Mouse (Mus musculus): ENCODE results near the gene Nectin4.

Nectin4 gene

GRCm38 (mm10) chr1:171412001-171412441, 42.1 kb downstream of the Nectin4 start:
- peak; percentile 28 to 55 for DNase-seq (ENCODE audit: low spot score in 2 of 2)

- DNase-seq (ENCODE audit: low spot score in 2 of 2), result peak; percentile 9 to 23
Measured at GRCm38 (mm10) chr1:171412446-171412845, 42.5 kb downstream of the Nectin4 start.

- no peak for DNase-seq (ENCODE audit: low spot score in 2 of 2)
Measured at GRCm38 (mm10) chr1:171413608-171414007, 43.7 kb downstream of the Nectin4 start.

GRCm38 (mm10) chr1:171418660-171419059, 48.8 kb downstream of the Nectin4 start, which contains the start of gene Tstd1:
Tstd1 (plus strand) TSS chr1:171418872.
- no peak for DNase-seq (ENCODE audit: low spot score in 2 of 2)

GRCm38 (mm10) chr1:171419291-171419882, 49.5 kb downstream of the Nectin4 start:
- DNase-seq (ENCODE audit: low spot score in 2 of 2), result no peak

- DNase-seq (ENCODE audit: low spot score in 2 of 2), result no peak
Measured at GRCm38 (mm10) chr1:171419905-171420304, 50.0 kb downstream of the Nectin4 start.

GRCm38 (mm10) chr1:171422504-171423095, 52.7 kb downstream of the Nectin4 start:
- DNase-seq (ENCODE audit: low spot score in 2 of 2), result no peak

GRCm38 (mm10) chr1:171424638-171425037, 54.7 kb downstream of the Nectin4 start:
- DNase-seq (ENCODE audit: low spot score in 2 of 2), result no peak

- DNase-seq (ENCODE audit: low spot score in 2 of 2), result no peak
Measured at GRCm38 (mm10) chr1:171425126-171425525, 55.2 kb downstream of the Nectin4 start.

GRCm38 (mm10) chr1:171432158-171432557, 62.3 kb downstream of the Nectin4 start:
- no peak for DNase-seq (ENCODE audit: low spot score in 2 of 2)

- DNase-seq (ENCODE audit: low spot score in 2 of 2), result no peak
Measured at GRCm38 (mm10) chr1:171435288-171435814, 65.5 kb downstream of the Nectin4 start.

- no peak for DNase-seq (ENCODE audit: low spot score in 2 of 2)
Measured at GRCm38 (mm10) chr1:171435974-171436373, 66.1 kb downstream of the Nectin4 start.

- DNase-seq (ENCODE audit: low spot score in 2 of 2), result peak; percentile 57 to 75
Measured at GRCm38 (mm10) chr1:171437264-171438013, 67.5 kb downstream of the Nectin4 start, which contains the start of gene F11r. F11r (plus strand) TSS chr1:171437535.
